Mouse (Mus musculus) c-Kit-positive CD71-positive TER-119-positive erythroid progenitor cells, embryonic 14.5 days (primary cell): ENCODE results near the gene a.
"Not testable (repeated sequence)": the region's sequence is repeated elsewhere in the genome, so short reads cannot be mapped to it uniquely, and the experiment has no call there.

Source experiments
- DNase-seq: peaks from one replicate; pipeline ENCODE4 v3.0.0-alpha.2; 2013; ENCODE audit warnings: low spot score

a gene

GRCm38 (mm10) chr2:155052681-155053080 lies 261.5 kb downstream of the a start:
- DNase-seq, result no peak

GRCm38 (mm10) chr2:155053512-155053911 lies 262.3 kb downstream of the a start:
- not testable (repeated sequence) for DNase-seq

GRCm38 (mm10) chr2:155054672-155055071 lies 263.5 kb downstream of the a start:
- DNase-seq, result no peak

GRCm38 (mm10) chr2:155056076-155056578 lies 264.9 kb downstream of the a start:
- DNase-seq, result no peak

- no peak for DNase-seq
Measured at GRCm38 (mm10) chr2:155057361-155057760, 266.2 kb downstream of the a start.

GRCm38 (mm10) chr2:155071027-155071426 lies 279.8 kb downstream of the a start:
- DNase-seq, result no peak

- DNase-seq, result no peak
Measured at GRCm38 (mm10) chr2:155072353-155073145, 281.3 kb downstream of the a start.

- DNase-seq, result no peak
Measured at GRCm38 (mm10) chr2:155073347-155073746, 282.1 kb downstream of the a start.

- DNase-seq, result peak; percentile 86
Measured at GRCm38 (mm10) chr2:155073978-155074765, 283.0 kb downstream of the a start, which contains the start of gene Ahcy. Gene Ahcy, minus strand, starts transcription at chr2:155074497.

GRCm38 (mm10) chr2:155074766-155075330 lies 283.6 kb downstream of the a start:
- DNase-seq, result no peak

- no peak for DNase-seq
Measured at GRCm38 (mm10) chr2:155075649-155076048, 284.4 kb downstream of the a start.

GRCm38 (mm10) chr2:155079500-155080178 lies 288.4 kb downstream of the a start:
- no peak for DNase-seq

GRCm38 (mm10) chr2:155080179-155080530 lies 289.0 kb downstream of the a start:
- no peak for DNase-seq

GRCm38 (mm10) chr2:155081056-155081455 lies 289.9 kb downstream of the a start:
- no peak for DNase-seq

GRCm38 (mm10) chr2:155082121-155082803 lies 291.1 kb downstream of the a start:
- peak; percentile 44 for DNase-seq

- no peak for DNase-seq
Measured at GRCm38 (mm10) chr2:155084546-155084945, 293.3 kb downstream of the a start.

GRCm38 (mm10) chr2:155086328-155086727 lies 295.1 kb downstream of the a start:
- no peak for DNase-seq

GRCm38 (mm10) chr2:155088264-155088663 lies 297.1 kb downstream of the a start:
- DNase-seq, result no peak

- DNase-seq, result peak; percentile 74
Measured at GRCm38 (mm10) chr2:155090909-155091742, 299.9 kb downstream of the a start.

- DNase-seq, result peak; percentile 28
Measured at GRCm38 (mm10) chr2:155091743-155092075, 300.5 kb downstream of the a start.

- DNase-seq, result no peak
Measured at GRCm38 (mm10) chr2:155093418-155093817, 302.2 kb downstream of the a start.
